Mouse (Mus musculus) megakaryocyte, embryonic 14.5 days (primary cell): ENCODE measurements around the gene Kdm7a. TPM values are rescaled to one million over a fixed set of nuclear protein-coding genes. Genes with fewer than 3 reads are reported as not detected.

Experiments used
- H3K27me3 ChIP-seq: replicated peaks from 2 replicates; pipeline ENCODE3; 2012; ENCODE audit warnings: inconsistent platforms
- H3K36me3 ChIP-seq: replicated peaks from 2 replicates; pipeline ENCODE3; 2012; ENCODE audit warnings: low read length, inconsistent platforms, mixed read lengths
- H3K4me1 ChIP-seq: 2 replicates; pipeline ENCODE4 v1.6.1; 2012; ENCODE audit warnings: inconsistent platforms
- H3K4me3 ChIP-seq: replicated peaks from 2 replicates; pipeline ENCODE3; 2012; ENCODE audit warnings: moderate library complexity, mild to moderate bottlenecking, inconsistent platforms
- H3K9me3 ChIP-seq: 2 replicates; pipeline ENCODE4 v1.6.1; 2012; ENCODE audit warnings: inconsistent platforms
- FLI1 ChIP-seq: IDR thresholded peaks from 2 replicates; pipeline ENCODE4 v1.6.1; 2012; ENCODE audit warnings: low read length, inconsistent platforms, mixed read lengths
- GATA1 ChIP-seq: IDR thresholded peaks from 3 replicates; pipeline ENCODE4 v1.6.1; 2012; ENCODE audit warnings: mixed read lengths, low read length, inconsistent platforms, borderline replicate concordance
- polyA plus RNA-seq: library from polyadenylated mRNA; stranded (reverse); fragments of >175 nt; gene quantifications from 2 replicates; pipeline ENCODE4 v1.2.3, GENCODE M21; 2012; ENCODE audit warnings: low replicate concordance; ENCODE audit not compliant: insufficient read depth

Gene Kdm7a
- polyA plus RNA-seq = 0.31 TPM in 1 of 2 replicates, not detected in the other

DNA sequence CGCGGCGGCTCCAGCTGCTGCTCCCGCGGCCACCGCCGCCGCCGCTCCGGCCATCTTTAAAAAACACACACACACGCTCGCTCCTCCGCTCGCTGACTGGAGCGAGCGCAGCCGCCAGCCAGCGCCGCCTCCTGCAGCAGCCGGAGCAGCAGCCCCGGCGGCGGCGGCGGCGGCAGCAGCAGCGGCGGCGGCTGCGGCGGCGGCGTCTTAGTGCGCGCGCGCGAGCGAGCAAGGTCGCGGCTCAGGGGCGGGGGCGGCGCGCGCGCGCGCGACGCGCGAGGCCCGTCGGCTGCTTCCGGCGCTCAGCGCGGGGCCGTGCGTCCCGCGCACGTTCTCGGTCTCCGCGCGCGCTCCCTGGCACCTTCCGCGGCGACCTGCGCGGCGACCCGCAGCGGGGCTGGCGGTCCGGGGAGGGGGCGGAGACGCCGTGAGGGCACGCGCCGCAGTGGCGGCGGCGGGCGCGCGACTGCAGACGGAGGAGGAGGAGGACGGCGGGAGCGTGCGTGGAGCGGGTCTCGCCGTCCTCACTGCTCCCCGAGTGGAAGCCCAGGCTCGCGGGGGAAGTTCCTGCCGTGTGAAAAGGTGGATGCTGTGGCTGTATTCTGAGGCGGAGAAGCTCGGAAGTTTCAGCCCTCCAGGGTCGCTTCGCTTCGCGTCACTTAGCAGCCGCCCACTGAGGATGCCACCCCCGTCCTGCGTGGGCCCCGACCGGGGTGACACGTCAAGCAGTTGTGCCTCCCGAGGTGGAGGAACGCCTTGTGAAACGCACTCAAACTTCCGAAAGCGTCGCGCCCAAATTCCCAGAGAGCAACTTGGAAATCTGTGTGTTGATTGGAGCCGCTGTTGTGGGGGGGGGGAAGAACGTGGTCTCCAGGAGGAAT lies at the start of gene Kdm7a:
Gene Kdm7a (minus strand): TSS at position 209 of the 881 bp plus-strand sequence.
- peaks cover 13% of the 10 kb centered on the region for H3K4me1 ChIP-seq
- peak within 1 kb of the TSS; percentile 97 for H3K4me3 ChIP-seq
- no peak for TF ChIP-seq GATA1
- no peak for TF ChIP-seq FLI1
- H3K27me3 ChIP-seq = peaks cover 22% of the 10 kb centered on the region
- no peaks in the 10 kb centered on the region for H3K36me3 ChIP-seq
- H3K9me3 ChIP-seq = no peaks in the 10 kb centered on the region

DNA sequence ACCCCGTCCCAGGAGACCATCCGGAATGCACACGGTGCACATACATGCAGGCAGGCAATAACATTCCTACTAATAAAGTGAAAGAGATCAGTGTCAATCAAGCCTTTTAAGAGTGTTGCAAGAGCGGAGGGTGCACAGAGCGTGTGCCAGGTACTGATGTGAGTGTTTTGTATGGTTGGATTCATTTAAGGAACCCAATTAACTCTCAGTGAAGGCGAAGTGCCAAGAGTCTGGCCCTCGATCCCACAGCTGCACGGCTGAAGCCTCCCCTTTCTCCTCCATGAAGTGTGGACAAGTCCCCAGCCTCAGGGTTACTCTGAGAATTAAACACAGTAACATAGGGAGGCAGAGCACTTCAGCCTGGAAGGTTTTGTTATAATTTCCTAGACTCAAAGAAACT lies 48.7 kb upstream of the Kdm7a start:
- peaks cover 57% of the 10 kb centered on the region for H3K27me3 ChIP-seq

DNA sequence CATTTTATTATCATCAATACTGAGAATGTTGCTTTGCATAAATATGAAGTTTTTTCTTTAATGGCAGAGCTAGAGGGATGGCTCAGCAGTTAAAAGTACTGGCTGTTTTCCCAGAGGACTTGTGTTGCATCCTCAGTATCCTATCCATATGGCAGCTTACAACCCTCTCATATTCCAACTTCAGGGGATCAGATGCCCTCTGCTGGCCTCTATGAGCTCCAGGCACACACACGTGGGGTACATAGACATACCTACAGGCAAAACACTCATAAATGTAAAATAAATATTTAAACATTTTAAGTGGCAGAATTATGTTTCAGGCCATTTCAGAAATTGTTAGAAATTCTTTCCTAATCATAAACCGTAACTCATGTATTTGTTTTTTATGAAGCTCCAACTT lies 43.5 kb upstream of the Kdm7a start:
- no peak for TF ChIP-seq GATA1
- TF ChIP-seq FLI1 = no peak
- Histone ChIP-seq H3K36me3 (no peaks in the 10 kb centered on the region), H3K27me3 (peaks cover 43% of the 10 kb centered on the region), H3K9me3 (peaks cover 15% of the 10 kb centered on the region), H3K4me3 (no peak overlapping the region), H3K4me1 (0 out of 2 replicates have a peak, but pooled peaks cover under 1% of the 10 kb centered on the region)

More for the DNA sequence above, 48.7 kb upstream of the Kdm7a start:
- Histone ChIP-seq H3K9me3 (peaks cover 12% of the 10 kb centered on the region), H3K4me3 (no peak overlapping the region), H3K4me1 (peaks cover 16% of the 10 kb centered on the region), H3K36me3 (no peaks in the 10 kb centered on the region)
- TF ChIP-seq FLI1 (no peak), GATA1 (no peak)

DNA sequence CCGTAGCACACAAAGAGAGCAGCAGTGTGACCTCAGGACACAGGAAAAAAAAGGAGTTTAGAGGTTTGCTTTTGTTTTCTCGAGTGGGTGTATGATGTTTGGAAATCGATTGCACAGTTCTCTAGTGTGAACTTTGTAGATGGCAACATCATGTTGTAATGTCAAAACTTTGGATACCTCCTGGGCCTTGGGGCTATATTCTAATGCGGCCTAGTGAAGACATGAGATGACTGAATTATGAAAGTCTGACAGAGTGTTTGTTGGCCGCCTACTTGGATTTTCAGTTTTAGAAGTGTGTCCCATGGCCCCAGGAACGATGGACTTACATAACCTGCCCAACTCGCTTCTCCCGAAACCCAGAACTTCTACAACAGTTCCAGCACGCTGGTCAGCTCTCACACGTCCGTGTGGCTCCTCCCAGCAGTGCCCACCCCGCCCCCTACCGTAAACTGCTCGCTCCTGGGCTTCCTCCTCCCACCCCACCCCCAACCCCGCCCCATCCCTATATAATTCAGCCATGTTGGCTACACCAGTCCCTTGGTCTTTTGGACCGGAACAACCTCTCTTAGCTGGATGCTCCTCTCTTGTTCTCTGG lies 42.7 kb upstream of the Kdm7a start:
- H3K9me3 ChIP-seq = peaks cover 15% of the 10 kb centered on the region
- H3K27me3 ChIP-seq = peaks cover 44% of the 10 kb centered on the region
- no peak for TF ChIP-seq FLI1
- no peak for TF ChIP-seq GATA1
- H3K4me3 ChIP-seq = no peak overlapping the region
- no peaks in the 10 kb centered on the region for H3K36me3 ChIP-seq
- H3K4me1 ChIP-seq = peaks cover 5% of the 10 kb centered on the region; the same call in 1 of the 2 replicates

DNA sequence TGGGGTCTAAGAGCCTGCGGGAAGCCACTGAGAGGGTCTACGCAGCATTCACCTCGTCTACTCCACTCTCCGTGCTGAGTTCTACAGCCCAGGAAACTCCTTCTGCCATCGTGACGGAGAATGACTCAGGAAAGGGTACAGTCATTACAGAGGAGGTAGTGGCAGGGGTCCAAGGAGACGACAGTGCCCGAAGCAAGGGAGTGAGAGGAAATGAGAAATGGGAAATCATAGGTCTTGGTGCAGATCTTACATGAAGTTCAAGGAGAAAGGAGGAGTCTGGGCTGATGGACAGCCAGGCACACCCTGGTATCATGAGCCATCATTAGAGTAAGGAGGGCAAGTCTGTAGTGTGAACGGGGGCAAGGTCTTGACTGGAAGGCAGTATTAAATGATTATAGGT lies 37.5 kb upstream of the Kdm7a start:
- Histone ChIP-seq H3K27me3 (peaks cover 67% of the 10 kb centered on the region), H3K4me1 (peaks cover 5% of the 10 kb centered on the region; the same call in 1 of the 2 replicates), H3K9me3 (no peaks in the 10 kb centered on the region), H3K36me3 (no peaks in the 10 kb centered on the region), H3K4me3 (no peak overlapping the region)
- no peak for TF ChIP-seq GATA1
- no peak for TF ChIP-seq FLI1

DNA sequence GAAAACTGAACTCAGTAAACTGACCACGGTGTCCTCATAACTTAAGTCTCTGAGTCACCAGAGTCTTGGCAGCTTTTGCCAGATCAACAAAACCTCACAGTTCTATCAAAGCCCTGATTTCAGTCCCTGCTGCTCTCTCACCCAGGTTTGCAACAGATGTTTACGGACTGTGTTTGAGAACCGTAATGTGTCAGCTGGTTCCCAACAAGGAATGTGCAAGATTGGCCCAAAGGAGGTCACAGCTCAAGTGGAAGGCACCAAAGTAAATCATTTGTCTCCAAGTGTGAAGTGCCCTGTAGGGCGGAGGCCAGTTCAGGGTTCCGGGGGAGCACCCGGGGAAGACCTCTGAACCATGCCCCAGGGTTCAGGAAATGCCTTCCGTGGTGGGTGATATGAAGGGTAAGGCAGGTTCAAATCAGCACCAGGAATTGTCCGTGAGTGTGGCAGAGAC lies 36.9 kb upstream of the Kdm7a start:
- peaks cover 68% of the 10 kb centered on the region for H3K27me3 ChIP-seq
- H3K9me3 ChIP-seq = no peaks in the 10 kb centered on the region
- peaks cover 5% of the 10 kb centered on the region; the same call in 1 of the 2 replicates for H3K4me1 ChIP-seq
- no peaks in the 10 kb centered on the region for H3K36me3 ChIP-seq
- no peak overlapping the region for H3K4me3 ChIP-seq
- TF ChIP-seq GATA1 (no peak), FLI1 (no peak)

DNA sequence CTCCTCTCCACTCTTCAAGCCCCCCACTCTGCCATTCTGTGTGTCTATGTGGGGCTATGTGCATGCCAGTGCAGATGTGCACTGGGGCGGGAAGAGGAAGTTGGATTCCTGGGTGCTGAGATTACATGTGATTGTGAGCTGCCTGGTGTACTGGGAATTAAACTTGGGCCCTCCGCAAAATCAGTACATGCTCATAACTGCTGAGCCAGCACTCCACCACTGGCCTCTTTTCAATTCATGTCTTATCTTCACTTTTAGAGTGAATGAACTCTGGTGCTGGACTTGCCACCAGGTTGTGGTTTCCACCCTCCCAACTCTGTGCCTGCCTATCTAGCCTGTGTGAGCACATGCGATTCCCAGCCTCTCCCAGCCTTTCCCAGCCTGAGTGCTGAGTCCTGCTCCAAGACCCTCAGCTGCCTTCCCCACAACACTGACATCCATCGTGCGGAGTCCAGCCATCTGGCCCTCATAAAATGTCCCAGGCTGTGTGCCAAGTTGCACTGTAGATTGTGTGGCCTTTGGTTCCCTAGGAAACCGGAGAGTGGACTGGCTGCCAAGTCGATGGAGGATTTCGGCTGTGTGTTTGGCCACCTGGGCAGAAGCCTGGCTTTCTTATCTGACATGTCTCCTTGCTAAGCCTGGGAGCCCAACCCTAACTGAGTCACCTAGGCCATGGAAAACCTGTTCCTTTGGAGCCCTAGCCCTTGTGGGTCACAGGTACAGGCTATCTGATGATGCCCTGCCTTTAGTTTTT lies 36.3 kb upstream of the Kdm7a start:
- no peaks in the 10 kb centered on the region for H3K36me3 ChIP-seq
- TF ChIP-seq FLI1 = no peak
- H3K4me1 ChIP-seq = peaks cover 5% of the 10 kb centered on the region; the same call in 1 of the 2 replicates

DNA sequence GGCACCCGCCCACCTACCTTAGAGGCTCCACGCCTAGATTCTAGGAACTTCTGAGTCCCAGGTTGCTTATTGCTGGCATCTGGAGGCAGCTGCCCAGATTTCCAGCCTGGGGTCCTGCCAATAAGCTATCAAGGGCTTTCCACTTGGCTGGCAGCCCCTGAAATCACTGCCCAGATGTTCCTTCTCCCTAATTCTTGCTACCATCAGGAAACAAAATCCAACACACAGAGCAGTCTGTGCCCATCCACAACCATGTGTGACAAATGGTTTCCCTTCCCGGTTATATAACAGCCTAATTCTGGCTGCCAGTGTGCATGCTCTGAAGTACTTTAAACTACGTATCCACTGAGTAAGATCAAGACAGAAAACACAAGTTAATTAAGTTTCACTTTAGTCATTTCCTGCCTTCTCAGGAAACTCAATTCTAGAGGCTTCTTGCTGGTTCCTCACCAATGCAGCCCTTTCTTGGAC lies 34.9 kb upstream of the Kdm7a start:
- peaks cover 67% of the 10 kb centered on the region for H3K27me3 ChIP-seq
- H3K4me1 ChIP-seq = peaks cover 5% of the 10 kb centered on the region; the same call in 1 of the 2 replicates
- TF ChIP-seq FLI1 = no peak
- TF ChIP-seq GATA1 = no peak
- H3K9me3 ChIP-seq = no peaks in the 10 kb centered on the region
- H3K36me3 ChIP-seq = no peaks in the 10 kb centered on the region
- no peak overlapping the region for H3K4me3 ChIP-seq

More for the DNA sequence above, 36.3 kb upstream of the Kdm7a start:
- no peaks in the 10 kb centered on the region for H3K9me3 ChIP-seq
- H3K4me3 ChIP-seq = no peak overlapping the region
- H3K27me3 ChIP-seq = peaks cover 69% of the 10 kb centered on the region

DNA sequence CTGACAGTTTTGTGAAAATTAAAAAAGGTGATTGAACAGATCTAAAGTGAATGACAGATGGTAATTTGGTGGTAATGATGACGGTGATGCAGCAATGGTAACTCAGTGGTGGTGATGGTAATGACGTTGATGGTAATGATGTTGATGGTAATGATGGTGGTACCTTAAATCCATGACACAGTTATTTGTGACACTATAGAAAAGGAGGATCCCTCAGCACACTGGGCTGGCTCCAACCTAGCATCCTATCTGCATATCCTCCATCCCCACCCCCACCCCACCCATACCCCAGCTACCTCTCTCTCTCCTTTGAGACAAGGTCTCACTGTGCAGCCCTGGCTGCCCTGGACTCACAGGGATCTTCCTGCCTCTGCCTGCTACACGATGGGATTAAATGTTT lies 34.4 kb upstream of the Kdm7a start:
- no peak overlapping the region for H3K4me3 ChIP-seq
- H3K4me1 ChIP-seq = peaks cover 5% of the 10 kb centered on the region; the same call in 1 of the 2 replicates
- H3K9me3 ChIP-seq = no peaks in the 10 kb centered on the region
- peaks cover 67% of the 10 kb centered on the region for H3K27me3 ChIP-seq
- TF ChIP-seq GATA1 = no peak
- no peak for TF ChIP-seq FLI1
- H3K36me3 ChIP-seq = no peaks in the 10 kb centered on the region
